Mouse (Mus musculus): Measurements from ENCODE around the gene Ilk. TPM values are rescaled to one million over a fixed set of nuclear protein-coding genes. Genes with fewer than 3 reads are reported as not detected.

Ilk gene
- total and polyA plus RNA-seq, 3 experiments = 48.3 to 76.9 TPM; not detected in 1

DNA sequence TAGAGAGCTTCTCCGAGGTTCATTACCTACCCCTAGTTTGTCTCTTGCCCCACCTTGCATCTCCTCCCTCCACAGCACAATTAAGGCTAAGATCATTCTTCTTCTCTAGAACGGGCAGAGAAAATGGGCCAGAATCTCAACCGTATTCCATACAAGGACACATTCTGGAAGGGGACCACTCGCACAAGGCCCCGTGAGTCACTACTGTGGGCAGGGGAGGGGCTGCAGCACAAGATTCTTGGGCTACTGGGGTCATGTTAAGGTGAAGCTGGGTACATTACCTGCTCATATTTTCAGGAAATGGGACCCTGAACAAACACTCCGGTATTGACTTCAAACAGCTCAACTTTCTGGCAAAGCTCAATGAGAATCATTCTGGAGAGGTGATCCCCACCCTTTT lies 4.5 kb downstream of the Ilk start:
- Histone ChIP-seq H3K4me3 (ENCODE audit: control insufficient read depth in 1 of 2, insufficient read depth in 1 of 2, low read depth in 2 of 2, low read length in 2 of 2) (no peak overlapping the region), H3K9me3 (replicated peaks; ENCODE audit: insufficient read depth, low read length) (no peaks in the 10 kb centered on the region), H3K4me1 (ENCODE audit: control insufficient read depth in 1 of 2, insufficient read depth in 2 of 2, low read length in 2 of 2) (peaks cover 14 to 19% of the 10 kb centered on the region in 2 experiments), H3K79me2 (ENCODE audit: control insufficient read depth, insufficient read depth, low read length, poor library complexity) (peaks cover 30% of the 10 kb centered on the region), H3K27ac (ENCODE audit: control insufficient read depth, low read depth, low read length) (no peak overlapping the region), H3K27me3 (ENCODE audit: control insufficient read depth in 1 of 2, insufficient read depth in 2 of 2, low read length in 2 of 2) (no peaks in the 10 kb centered on the region), H3K9ac (ENCODE audit: control insufficient read depth, low read depth, low read length, poor library complexity, severe bottlenecking) (no peak overlapping the region), H3K36me3 (ENCODE audit: control insufficient read depth in 1 of 2, insufficient read depth in 2 of 2, low read length in 2 of 2) (peaks cover 4 to 24% of the 10 kb centered on the region in 2 experiments; a peak in 3 of 4 replicates)
- no peak for DNase-seq (ENCODE audit: low read depth, low spot score)
- no peak for TF ChIP-seq HCFC1 (IDR thresholded peaks at IDR 0.05; ENCODE audit: low read depth, low read length)
- no peak for TF ChIP-seq ELF1 (IDR thresholded peaks at IDR 0.05; ENCODE audit: low read depth, low read length)
- no peak for TF ChIP-seq RAD21 (IDR thresholded peaks at IDR 0.05; ENCODE audit: low read depth, low read length)
- TF ChIP-seq CHD2 (IDR thresholded peaks at IDR 0.05; ENCODE audit: low read length) = no peak
- no peak for TF ChIP-seq POLR2AphosphoS5 (IDR thresholded peaks at IDR 0.05; ENCODE audit: borderline replicate concordance, low read depth, low read length)
- no peak for TF ChIP-seq MXI1 (IDR thresholded peaks at IDR 0.05; ENCODE audit: low read depth, low read length)
- no peak for TF ChIP-seq ETS1 (IDR thresholded peaks at IDR 0.05; ENCODE audit: low read depth, low read length)

DNA sequence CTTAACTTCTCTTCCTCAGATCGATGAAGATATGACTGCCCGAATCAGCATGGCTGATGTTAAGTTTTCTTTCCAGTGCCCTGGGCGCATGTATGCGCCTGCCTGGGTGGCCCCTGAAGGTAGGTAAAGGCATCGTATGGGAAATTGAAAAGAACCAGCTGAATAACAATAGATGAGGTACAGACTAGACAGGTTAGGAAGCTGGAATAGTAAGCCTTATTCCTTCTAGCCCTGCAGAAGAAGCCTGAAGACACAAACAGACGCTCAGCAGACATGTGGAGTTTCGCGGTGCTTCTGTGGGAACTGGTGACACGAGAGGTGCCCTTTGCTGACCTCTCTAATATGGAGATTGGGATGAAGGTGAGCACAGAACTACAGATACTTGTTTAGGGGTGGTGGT lies 5.6 kb downstream of the Ilk start:
- no peak overlapping the region for H3K9ac ChIP-seq (ENCODE audit: control insufficient read depth, low read depth, low read length, poor library complexity, severe bottlenecking)
- no peaks in the 10 kb centered on the region for H3K9me3 ChIP-seq (replicated peaks; ENCODE audit: insufficient read depth, low read length)
- peaks cover 21% of the 10 kb centered on the region for H3K79me2 ChIP-seq (ENCODE audit: control insufficient read depth, insufficient read depth, low read length, poor library complexity)
- no peak overlapping the region for H3K27ac ChIP-seq (ENCODE audit: control insufficient read depth, low read depth, low read length)
- no peak for DNase-seq (ENCODE audit: low read depth, low spot score)
- peaks cover 4 to 24% of the 10 kb centered on the region in 2 experiments; a peak in 3 of 4 replicates for H3K36me3 ChIP-seq (ENCODE audit: control insufficient read depth in 1 of 2, insufficient read depth in 2 of 2, low read length in 2 of 2)
- H3K27me3 ChIP-seq (ENCODE audit: control insufficient read depth in 1 of 2, insufficient read depth in 2 of 2, low read length in 2 of 2) = no peaks in the 10 kb centered on the region
- no peak for TF ChIP-seq POLR2AphosphoS5 (IDR thresholded peaks at IDR 0.05; ENCODE audit: borderline replicate concordance, low read depth, low read length)
- TF ChIP-seq RCOR1 (IDR thresholded peaks at IDR 0.05; ENCODE audit: low read depth, low read length) = no peak
- TF ChIP-seq ZKSCAN1 (IDR thresholded peaks at IDR 0.05; ENCODE audit: low read depth, low read length) = no peak
- no peak for TF ChIP-seq MYB (IDR thresholded peaks at IDR 0.05; ENCODE audit: low read depth, low read length)
- TF ChIP-seq ZMIZ1 (IDR thresholded peaks at IDR 0.05; ENCODE audit: low read depth, low read length) = no peak
- TF ChIP-seq MAX (IDR thresholded peaks at IDR 0.05; ENCODE audit: low read length) = no peak
- TF ChIP-seq TAL1 (IDR thresholded peaks at IDR 0.05; ENCODE audit: low read length) = no peak
- TF ChIP-seq CHD2 (IDR thresholded peaks at IDR 0.05; ENCODE audit: low read length) = no peak
- no peak for TF ChIP-seq USF2 (IDR thresholded peaks at IDR 0.05; ENCODE audit: borderline replicate concordance in 1 of 2, insufficient read depth in 1 of 2, low read depth in 1 of 2, low read length in 2 of 2)
- TF ChIP-seq USF1 (IDR thresholded peaks at IDR 0.05; ENCODE audit: low read depth, low read length) = no peak
- TF ChIP-seq ZC3H11A (IDR thresholded peaks at IDR 0.05; ENCODE audit: low read depth, low read length) = no peak
- TF ChIP-seq SIN3A (IDR thresholded peaks at IDR 0.05; ENCODE audit: low read length) = no peak
- TF ChIP-seq MAZ (IDR thresholded peaks at IDR 0.05; ENCODE audit: low read depth, low read length) = no peak
- no peak for TF ChIP-seq HCFC1 (IDR thresholded peaks at IDR 0.05; ENCODE audit: low read depth, low read length)
- no peak for TF ChIP-seq EP300 (IDR thresholded peaks at IDR 0.05; ENCODE audit: low read depth in 1 of 2, low read length in 2 of 2)
- H3K4me1 ChIP-seq (ENCODE audit: control insufficient read depth in 1 of 2, insufficient read depth in 2 of 2, low read length in 2 of 2) = peaks cover 14 to 19% of the 10 kb centered on the region in 2 experiments
- H3K4me3 ChIP-seq (ENCODE audit: control insufficient read depth in 1 of 2, insufficient read depth in 1 of 2, low read depth in 2 of 2, low read length in 2 of 2) = no peak overlapping the region

Data from MEL (cell line).